Mouse (Mus musculus): ENCODE data around the gene Trir.

The Trir gene

GRCm38 (mm10) chr8:84995680-84996079, 30.9 kb upstream of the Trir start:
- DNase-seq: no peak

DNA sequence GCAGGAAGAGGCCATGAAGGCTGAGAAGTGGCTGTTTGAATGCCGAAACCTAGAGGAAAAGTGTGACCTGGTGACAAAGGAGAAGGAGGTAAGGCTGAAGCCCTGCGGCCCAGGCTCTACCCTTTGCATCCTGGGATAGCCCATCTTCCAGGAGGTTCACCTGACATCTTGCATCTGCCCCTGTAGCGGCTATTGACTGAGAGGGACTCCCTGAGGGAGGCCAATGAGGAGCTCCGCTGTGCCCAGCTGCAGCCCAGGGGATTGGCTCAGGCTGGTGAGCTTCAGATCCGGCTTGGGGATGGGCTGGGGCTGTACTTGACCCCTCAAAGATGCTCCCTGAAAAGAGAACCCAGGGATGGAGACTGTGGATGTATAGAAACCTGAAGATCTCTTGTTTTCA, 29.6 kb upstream of the Trir start:
- no peak for DNase-seq

DNA sequence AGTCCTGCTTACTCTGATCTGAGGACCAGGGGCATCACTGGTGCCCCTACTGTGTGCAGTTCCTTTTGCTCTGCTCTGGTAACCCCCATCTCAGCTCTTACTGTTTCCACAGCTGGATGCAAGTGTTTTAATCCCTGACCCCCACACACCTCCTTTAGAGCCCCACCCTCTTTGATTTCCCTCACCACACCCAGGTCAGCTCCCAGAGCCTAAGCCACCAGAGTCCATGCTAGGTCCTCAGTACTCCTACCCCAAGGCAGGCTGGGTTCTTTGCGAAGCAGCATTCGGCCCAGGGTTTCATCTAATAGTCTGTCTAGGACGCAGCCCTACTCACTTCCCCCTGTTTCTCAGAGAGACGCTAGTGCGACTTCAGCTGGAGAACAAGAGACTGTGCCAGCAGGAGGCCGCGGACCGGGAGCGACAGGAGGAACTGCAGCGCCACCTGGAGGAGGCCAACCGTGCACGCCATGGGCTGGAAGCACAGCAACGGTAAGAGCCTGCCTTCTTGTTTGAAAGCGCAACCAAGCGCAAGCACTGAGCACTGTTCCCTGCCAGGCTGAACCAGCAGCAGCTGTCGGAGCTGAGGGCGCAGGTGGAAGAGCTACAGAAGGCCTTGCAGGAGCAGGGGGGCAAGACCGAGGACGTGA, 28.9 kb upstream of the Trir start:
- DNase-seq: peak; percentile 88

- DNase-seq: peak; percentile 55
Measured at GRCm38 (mm10) chr8:85007686-85008085, 18.9 kb upstream of the Trir start.

- DNase-seq: no peak
Measured at GRCm38 (mm10) chr8:85011242-85011641, 15.4 kb upstream of the Trir start.

DNA sequence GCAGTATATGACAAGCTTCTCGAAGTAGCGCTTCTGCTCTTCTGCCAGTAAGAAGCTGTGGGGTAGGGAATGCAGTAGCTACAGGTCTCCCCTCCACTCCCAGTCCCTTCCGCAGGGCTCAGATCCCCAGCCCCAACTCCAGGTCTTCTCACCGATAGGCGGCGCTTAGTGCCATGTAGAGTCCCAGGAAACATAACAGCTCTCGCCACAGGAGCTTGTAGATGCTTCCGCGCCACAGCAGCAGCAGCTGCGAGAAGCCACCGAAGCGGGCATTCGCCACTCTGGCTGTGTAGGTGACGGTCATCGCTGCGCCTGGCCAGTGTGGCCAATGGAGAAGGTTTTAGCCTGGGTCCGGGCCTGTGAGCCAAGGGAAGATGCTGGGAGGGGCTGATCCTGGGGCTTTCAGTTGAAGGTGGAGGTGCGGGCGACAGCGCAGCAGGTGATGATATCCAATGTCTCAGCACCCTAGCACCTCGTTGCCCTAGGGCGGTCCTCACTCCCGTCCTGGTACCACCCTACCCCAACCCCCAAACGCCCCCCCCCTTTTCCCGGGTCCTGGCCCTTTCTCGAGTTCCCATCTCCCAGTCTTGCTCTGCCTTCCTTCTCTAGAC, 13.3 kb upstream of the Trir start:
- peak; percentile 85 for DNase-seq

- DNase-seq: no peak
Measured at GRCm38 (mm10) chr8:85014431-85014830, 12.2 kb upstream of the Trir start, which contains the start of gene Best2. Gene Best2, minus strand, starts transcription at chr8:85014531.

- DNase-seq: no peak
Measured at GRCm38 (mm10) chr8:85016724-85017123, 9.9 kb upstream of the Trir start.

GRCm38 (mm10) chr8:85017209-85017608, 9.4 kb upstream of the Trir start:
- no peak for DNase-seq

GRCm38 (mm10) chr8:85021514-85022055, 5.0 kb upstream of the Trir start:
- no peak for DNase-seq

GRCm38 (mm10) chr8:85023846-85024245, 2.8 kb upstream of the Trir start:
- no peak for DNase-seq

DNA sequence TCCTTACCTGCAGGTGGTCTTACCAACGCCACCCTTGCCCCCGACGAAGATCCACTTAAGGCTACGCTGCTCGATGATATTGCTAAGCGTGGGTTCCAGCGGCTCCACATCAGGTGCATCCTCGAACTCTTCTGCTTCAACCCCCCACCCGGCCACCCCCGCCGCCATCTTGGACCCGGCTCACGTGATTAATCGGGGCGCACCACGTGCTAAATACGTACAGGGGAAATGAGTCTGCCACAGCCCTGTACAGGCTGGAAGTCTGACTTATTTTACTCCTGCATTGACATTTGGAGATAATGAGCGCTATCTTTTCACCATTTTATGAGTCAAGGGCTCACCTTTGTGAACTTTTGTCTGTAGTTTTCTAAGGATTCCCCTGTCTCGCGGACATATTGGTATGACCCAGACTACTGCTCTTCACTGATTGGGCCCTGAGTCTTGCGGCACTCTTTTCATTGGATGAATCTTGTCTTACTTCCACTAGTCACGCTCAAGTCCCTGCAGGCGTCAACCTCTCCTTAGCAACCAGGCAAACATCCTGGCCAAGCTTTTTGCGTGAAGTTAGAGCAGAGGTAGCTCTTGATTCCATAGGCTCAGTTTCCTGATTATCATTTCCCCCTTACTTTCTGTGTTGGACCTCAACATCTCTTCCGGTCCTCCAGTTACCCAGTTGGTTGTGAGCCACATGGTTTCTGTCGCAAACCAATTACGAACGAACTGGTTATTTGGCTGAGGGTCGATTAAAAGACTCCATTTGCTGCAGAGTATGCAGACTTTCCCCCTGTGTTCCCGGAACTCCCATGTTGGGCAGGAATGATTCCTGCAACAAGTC, 1.3 kb upstream of the Trir start, which contains the start of gene Asna1:
Asna1 (minus strand) TSS at position 184 of the 835 bp plus-strand sequence.
- DNase-seq: peak; percentile 94

DNA sequence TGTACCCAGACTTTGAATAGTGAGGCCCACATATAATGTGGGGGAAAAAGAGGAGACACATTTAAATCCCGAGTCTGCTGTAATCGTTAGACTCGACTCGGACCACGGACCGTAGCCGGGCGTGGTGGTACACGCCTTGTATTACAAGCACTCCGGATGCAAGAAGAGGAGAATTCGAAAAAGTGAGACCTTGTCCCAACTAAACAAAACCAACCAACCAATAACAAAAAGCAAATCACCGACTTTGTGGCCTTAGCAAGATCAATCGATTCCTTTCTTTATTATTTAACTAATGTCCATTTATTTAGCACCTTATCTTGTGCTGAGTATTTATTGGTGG, 863 bp downstream of the Trir start:
- DNase-seq: peak; percentile 24

DNA sequence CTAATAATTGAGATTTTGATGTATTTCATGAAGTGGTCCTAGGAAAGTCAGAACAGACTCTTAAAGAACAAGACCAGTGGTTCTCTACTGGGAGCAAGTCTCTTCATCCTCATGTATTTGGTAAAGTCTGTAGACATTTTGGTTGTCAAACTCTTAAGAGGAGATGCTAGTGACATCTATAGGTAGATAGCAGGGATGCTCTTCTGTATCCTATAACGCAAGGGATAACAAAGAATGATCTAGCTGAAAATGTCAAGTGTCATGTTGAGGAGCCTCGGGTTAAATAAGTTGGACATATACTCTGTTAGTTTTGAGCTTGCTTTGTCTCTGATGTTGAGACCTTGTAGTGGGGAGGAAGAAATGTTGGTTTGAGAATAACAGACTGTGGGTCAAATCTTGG, 1.3 kb downstream of the Trir start:
- no peak for DNase-seq

- no peak for DNase-seq
Measured at GRCm38 (mm10) chr8:85029271-85029670, 2.6 kb downstream of the Trir start.

DNA sequence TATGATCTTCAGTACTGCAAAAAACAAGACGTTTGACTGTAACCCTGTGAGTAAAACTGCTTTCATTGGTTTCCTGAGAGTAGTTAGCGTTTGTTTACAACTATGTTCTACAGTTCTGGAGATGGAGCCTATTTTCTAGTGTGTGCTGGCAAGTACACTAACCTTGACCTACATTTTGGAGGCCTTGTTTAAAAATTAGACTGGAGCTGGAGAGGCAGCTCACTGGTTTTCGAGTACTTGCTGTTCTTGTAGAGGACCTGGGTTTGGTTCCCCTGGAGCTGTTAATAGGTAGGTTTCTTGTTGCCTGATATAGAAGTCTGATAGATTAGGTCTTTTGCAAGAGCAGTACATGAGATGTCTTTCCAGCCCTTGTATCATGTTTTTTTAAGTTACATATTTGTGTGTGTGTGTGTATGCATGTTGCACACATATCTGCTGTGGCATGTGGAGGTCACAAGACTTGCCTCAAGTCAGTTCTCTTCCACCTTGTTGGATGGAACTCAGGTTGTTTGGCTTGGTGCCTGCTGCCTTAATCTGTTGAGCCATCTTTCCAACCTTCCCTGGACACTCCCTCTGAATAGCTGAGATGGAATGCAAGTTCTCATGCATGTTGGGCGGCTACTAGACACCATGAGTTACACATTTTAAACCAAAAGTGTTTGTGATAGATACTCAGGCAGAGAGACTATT, 6.1 kb downstream of the Trir start:
- peak; percentile 73 for DNase-seq

- DNase-seq: peak; percentile 46
Measured at GRCm38 (mm10) chr8:85033867-85034266, 7.2 kb downstream of the Trir start.

GRCm38 (mm10) chr8:85034764-85035163, 8.1 kb downstream of the Trir start:
- peak; percentile 83 for DNase-seq

DNA sequence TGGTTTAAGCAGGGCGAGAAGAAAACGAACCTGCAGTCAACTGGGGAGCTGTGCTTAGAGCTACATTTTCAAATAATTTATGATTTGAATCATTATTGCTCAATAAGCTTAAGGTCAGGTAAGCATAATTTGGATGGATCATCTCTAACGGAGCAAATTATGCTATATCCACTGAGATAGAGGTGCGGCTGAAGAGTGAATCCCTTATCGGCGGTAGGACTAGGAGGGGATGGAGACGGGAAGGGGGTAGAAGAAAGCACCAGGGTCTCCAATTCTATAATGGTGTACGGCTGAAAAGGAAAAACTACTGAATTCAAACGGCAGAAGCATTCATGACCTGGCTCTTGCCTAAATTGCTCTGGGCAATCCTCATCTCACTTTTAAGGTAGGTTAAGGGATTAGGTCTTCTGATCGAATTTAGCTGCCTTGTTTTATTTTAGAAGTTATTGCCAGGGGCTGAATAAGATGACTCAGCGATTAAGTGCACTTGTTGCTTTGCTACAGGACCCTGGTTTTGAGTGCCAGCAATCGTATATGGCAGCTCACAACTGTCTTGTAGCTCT, 8.6 kb downstream of the Trir start:
- no peak for DNase-seq

- DNase-seq: peak; percentile 54
Measured at GRCm38 (mm10) chr8:85035728-85036310, 9.2 kb downstream of the Trir start.

DNA sequence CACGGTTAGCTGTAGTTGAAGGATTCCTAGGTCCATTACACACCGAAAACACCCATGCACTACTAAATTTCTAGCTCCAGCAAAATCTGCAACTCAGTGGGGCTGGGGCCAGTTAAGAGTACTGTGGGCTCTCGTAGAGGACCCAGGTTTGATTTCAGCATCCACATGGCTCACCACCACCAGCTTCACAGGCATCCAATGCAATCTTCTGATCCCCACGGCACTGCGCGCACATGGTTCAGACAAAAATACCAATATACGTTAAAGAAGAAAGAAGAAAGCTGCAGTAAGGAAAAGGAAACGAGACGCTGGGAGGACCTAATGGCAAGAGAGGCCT, 9.7 kb downstream of the Trir start:
- DNase-seq: no peak

DNA sequence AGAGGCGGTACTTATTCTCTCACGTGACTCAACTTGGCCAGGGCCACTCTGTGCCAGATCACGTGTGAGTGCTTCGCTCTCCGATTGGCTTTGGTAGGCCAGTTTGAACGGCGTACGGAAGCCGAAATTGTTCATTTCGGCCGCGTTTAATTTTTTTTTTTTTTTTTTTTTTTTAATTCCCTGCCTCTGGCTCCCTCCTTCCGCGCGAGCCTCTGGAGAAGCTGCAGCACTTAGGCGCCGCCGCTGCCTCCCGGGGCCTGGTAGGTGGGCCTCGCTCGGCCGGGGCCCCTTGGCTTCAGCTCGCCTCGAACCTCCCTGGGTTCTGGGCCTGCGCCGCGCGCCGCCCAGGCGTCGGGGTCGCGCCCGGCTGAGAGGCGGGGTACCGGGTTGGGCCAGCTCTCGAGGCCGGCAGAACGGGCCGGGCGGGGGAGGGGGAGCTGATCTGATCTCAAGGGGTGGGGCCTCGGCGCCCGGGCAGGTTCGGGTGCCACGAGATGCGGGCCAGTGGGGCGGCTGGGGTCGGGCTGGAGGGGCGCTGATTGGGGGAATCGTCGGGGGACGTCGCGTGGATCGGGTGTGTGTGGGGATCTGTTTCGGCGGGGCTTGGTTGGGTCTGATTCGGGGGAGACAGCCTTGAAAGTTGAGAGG, 10.2 kb downstream of the Trir start, which contains the start of gene Tnpo2:
Tnpo2 (plus strand) TSS at position 198 of the 648 bp plus-strand sequence.
- peak; percentile 96 for DNase-seq

Measured in kidney, adult 9 months (tissue).